Mouse (Mus musculus) heart, adult 8-10 months (tissue): ENCODE data around the gene Entpd1. TPM values are rescaled to one million over a fixed set of nuclear protein-coding genes. Genes with fewer than 3 reads are reported as not detected.

Experiments
- total RNA-seq, 4 experiments: library from RNA; stranded (reverse); gene quantifications; 2 replicates each; pipeline ENCODE4 v1.2.4; 2022

The Entpd1 gene
- total RNA-seq, 4 experiments from 2014 or later, result 17.5 to 21.0 (median 19.8) TPM

Other genes starting within 250 kb of the Entpd1 start
- 100 to 1,000 TPM; 758 to 979 (median 853) TPM for gene Sorbs1, start 98.6 kb upstream of the Entpd1 start, total RNA-seq
- gene Aldh18a1, start 23.9 kb upstream of the Entpd1 start, total RNA-seq, result 1 to 10 TPM; 4.5 to 7.5 (median 5.8) TPM
- gene Tctn3, start 133 bp upstream of the Entpd1 start, total RNA-seq, result 1 to 10 TPM; 4.6 to 7.9 (median 6.8) TPM
- not detected for gene Cc2d2b, start 136.4 kb downstream of the Entpd1 start, total RNA-seq
- 1 to 10 TPM; 3.9 to 4.6 (median 4.0) TPM for gene Ccnj, start 218.9 kb downstream of the Entpd1 start, total RNA-seq